Mouse (Mus musculus): Measurements from ENCODE around the gene Tuba1b. TPM values are rescaled to one million over a fixed set of nuclear protein-coding genes. Genes with fewer than 3 reads are reported as not detected.

Gene Tuba1b
- polyA plus RNA-seq, 1 experiment from 2014 or later = 903 TPM

DNA sequence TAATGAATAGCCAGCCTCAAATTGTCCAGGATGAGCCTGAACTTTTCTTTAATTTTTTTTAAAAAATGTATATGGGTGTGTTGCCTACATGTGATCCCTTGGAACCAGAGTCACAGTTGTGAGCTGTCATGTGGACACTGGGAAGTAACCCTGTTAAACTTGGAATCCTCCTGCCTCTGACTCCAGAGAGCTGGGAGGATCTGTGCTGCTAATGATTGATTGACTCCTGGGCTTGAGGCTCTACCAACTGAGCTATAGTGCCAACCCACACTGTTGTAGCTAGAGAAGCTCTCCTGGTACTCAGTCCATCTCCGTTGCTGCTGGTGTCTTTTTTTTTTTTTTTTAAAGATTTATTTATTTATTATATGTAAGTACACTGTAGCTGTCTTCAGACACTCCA, 50.3 kb downstream of the Tuba1b start:
- no peak overlapping the region for H3K4me3 ChIP-seq (replicated peaks; ENCODE audit: low read depth, low read length)
- 54% methylated on average over 1 of the region's 1 CpGs for WGBS
- no peaks in the 10 kb centered on the region for H3K36me3 ChIP-seq (ENCODE audit: insufficient read depth, low read length)
- no peak overlapping the region for H3K27ac ChIP-seq
- no peak overlapping the region for H3K4me2 ChIP-seq (ENCODE audit: low read length)
- H3K9ac ChIP-seq (ENCODE audit: low read depth, low read length) = no peak overlapping the region
- ATAC-seq (replicated peaks; ENCODE audit: low FRiP score, low read depth) (no peak), DNase-seq (ENCODE audit: low spot score) (no peak)
- H3K4me1 ChIP-seq (replicated peaks; ENCODE audit: insufficient read depth, low read length) = no peaks in the 10 kb centered on the region
- TF ChIP-seq CTCF (IDR thresholded peaks at IDR 0.05; ENCODE audit: low read depth) = no peak
- H3K27me3 ChIP-seq (ENCODE audit: insufficient read depth, low read length) = no peaks in the 10 kb centered on the region
- no peaks in the 10 kb centered on the region for H3K9me3 ChIP-seq (replicated peaks; ENCODE audit: low read length)

GRCm38 (mm10) chr15:98883661-98884060, 50.7 kb downstream of the Tuba1b start:
- DNase-seq (ENCODE audit: low spot score) (no peak), ATAC-seq (replicated peaks; ENCODE audit: low FRiP score, low read depth) (no peak)
- H3K4me1 ChIP-seq (replicated peaks; ENCODE audit: insufficient read depth, low read length) = no peaks in the 10 kb centered on the region
- no peak overlapping the region for H3K4me2 ChIP-seq (ENCODE audit: low read length)
- no peaks in the 10 kb centered on the region for H3K27me3 ChIP-seq (ENCODE audit: insufficient read depth, low read length)
- no peak overlapping the region for H3K4me3 ChIP-seq (replicated peaks; ENCODE audit: low read depth, low read length)
- H3K36me3 ChIP-seq (ENCODE audit: insufficient read depth, low read length) = no peaks in the 10 kb centered on the region
- H3K27ac ChIP-seq = no peak overlapping the region
- no peak for TF ChIP-seq CTCF (IDR thresholded peaks at IDR 0.05; ENCODE audit: low read depth)
- H3K9me3 ChIP-seq (replicated peaks; ENCODE audit: low read length) = no peaks in the 10 kb centered on the region
- no peak overlapping the region for H3K9ac ChIP-seq (ENCODE audit: low read depth, low read length)

DNA sequence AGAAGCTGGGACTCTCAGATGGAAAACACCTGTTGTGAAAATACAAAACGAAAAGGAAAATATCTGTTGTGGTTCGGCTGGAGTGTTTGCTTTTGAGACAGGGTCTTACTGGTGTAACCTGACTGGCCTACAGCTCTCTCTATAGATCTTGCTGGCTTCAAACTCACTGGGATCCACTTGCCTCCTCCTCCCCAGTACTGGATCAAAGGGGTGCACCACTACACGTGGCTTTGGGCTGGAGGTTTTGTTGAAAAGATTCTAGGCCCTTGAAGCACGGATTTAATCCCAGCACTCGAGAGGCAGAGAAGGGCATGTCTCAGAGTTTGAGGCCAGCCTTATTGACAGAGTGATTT, 52.7 kb downstream of the Tuba1b start:
- Histone ChIP-seq H3K4me1 (replicated peaks; ENCODE audit: insufficient read depth, low read length) (no peaks in the 10 kb centered on the region), H3K4me3 (replicated peaks; ENCODE audit: low read depth, low read length) (peak overlapping the region; percentile 52; the same call in 1 of the 2 replicates), H3K27ac (no peak overlapping the region), H3K4me2 (ENCODE audit: low read length) (peak overlapping the region; percentile 77), H3K27me3 (ENCODE audit: insufficient read depth, low read length) (no peaks in the 10 kb centered on the region), H3K36me3 (ENCODE audit: insufficient read depth, low read length) (no peaks in the 10 kb centered on the region), H3K9me3 (replicated peaks; ENCODE audit: low read length) (no peaks in the 10 kb centered on the region), H3K9ac (ENCODE audit: low read depth, low read length) (no peak overlapping the region)
- DNase-seq (ENCODE audit: low spot score) (no peak), ATAC-seq (replicated peaks; ENCODE audit: low FRiP score, low read depth) (no peak)
- TF ChIP-seq CTCF (IDR thresholded peaks at IDR 0.05; ENCODE audit: low read depth) = no peak
- 9% methylated on average over 5 of the region's 5 CpGs for WGBS

Other genes with a start within 250 kb of the Tuba1b start
- 0.74 and 0.75 TPM in 2 replicates for gene Ccdc65, start 226.4 kb downstream of the Tuba1b start, polyA plus RNA-seq (2015; fragmentation: Nextera tagmentation; extraction: Ambion mirVana)
- gene Fkbp11, start 206.4 kb downstream of the Tuba1b start, polyA plus RNA-seq (2015; fragmentation: Nextera tagmentation; extraction: Ambion mirVana) = 34.4 and 34.6 TPM in 2 replicates
- gene Arf3, start 171.4 kb downstream of the Tuba1b start, polyA plus RNA-seq (2015; fragmentation: Nextera tagmentation; extraction: Ambion mirVana) = 39.0 and 39.6 TPM in 2 replicates
- not detected in 2 replicates for gene Wnt10b, start 156.4 kb downstream of the Tuba1b start, polyA plus RNA-seq (2015; fragmentation: Nextera tagmentation; extraction: Ambion mirVana)
- gene Wnt1, start 144.7 kb downstream of the Tuba1b start, polyA plus RNA-seq (2015; fragmentation: Nextera tagmentation; extraction: Ambion mirVana) = not detected in 2 replicates
- gene Ddn, start 125.1 kb downstream of the Tuba1b start, polyA plus RNA-seq (2015; fragmentation: Nextera tagmentation; extraction: Ambion mirVana) = 4.4 and 6.1 TPM in 2 replicates
- 83.1 and 94.5 TPM in 2 replicates for gene Prkag1, start 103.0 kb downstream of the Tuba1b start, polyA plus RNA-seq (2015; fragmentation: Nextera tagmentation; extraction: Ambion mirVana)
- gene Kmt2d, start 63.4 kb downstream of the Tuba1b start, polyA plus RNA-seq (2015; fragmentation: Nextera tagmentation; extraction: Ambion mirVana) = 6.4 and 8.3 TPM in 2 replicates
- gene Rhebl1, start 40.0 kb downstream of the Tuba1b start, polyA plus RNA-seq (2015; fragmentation: Nextera tagmentation; extraction: Ambion mirVana) = 15.4 and 15.7 TPM in 2 replicates
- gene Dhh, start 36.0 kb downstream of the Tuba1b start, polyA plus RNA-seq (2015; fragmentation: Nextera tagmentation; extraction: Ambion mirVana) = 2.6 and 2.9 TPM in 2 replicates
- 11.6 and 13.0 TPM in 2 replicates for gene Lmbr1l, start 16.3 kb downstream of the Tuba1b start, polyA plus RNA-seq (2015; fragmentation: Nextera tagmentation; extraction: Ambion mirVana)
- not detected in 2 replicates for gene Gm49450, start 19.0 kb upstream of the Tuba1b start, polyA plus RNA-seq (2015; fragmentation: Nextera tagmentation; extraction: Ambion mirVana)
- gene Tuba1a, start 19.1 kb upstream of the Tuba1b start, polyA plus RNA-seq (2015; fragmentation: Nextera tagmentation; extraction: Ambion mirVana) = 460 and 537 TPM in 2 replicates
- 170 and 178 TPM in 2 replicates for gene Tuba1c, start 95.3 kb upstream of the Tuba1b start, polyA plus RNA-seq (2015; fragmentation: Nextera tagmentation; extraction: Ambion mirVana)
- gene Prph, start 120.6 kb upstream of the Tuba1b start, polyA plus RNA-seq (2015; fragmentation: Nextera tagmentation; extraction: Ambion mirVana) = 0.26 and 0.82 TPM in 2 replicates
- gene Troap, start 140.0 kb upstream of the Tuba1b start, polyA plus RNA-seq (2015; fragmentation: Nextera tagmentation; extraction: Ambion mirVana) = 11.4 and 11.5 TPM in 2 replicates
- gene C1ql4, start 153.3 kb upstream of the Tuba1b start, polyA plus RNA-seq (2015; fragmentation: Nextera tagmentation; extraction: Ambion mirVana) = 1.3 TPM in 2 replicates
- gene Dnajc22, start 158.6 kb upstream of the Tuba1b start, polyA plus RNA-seq (2015; fragmentation: Nextera tagmentation; extraction: Ambion mirVana) = 8.8 TPM in 2 replicates
- gene Spats2, start 191.4 kb upstream of the Tuba1b start, polyA plus RNA-seq (2015; fragmentation: Nextera tagmentation; extraction: Ambion mirVana) = 33.5 and 34.6 TPM in 2 replicates

All from kidney, postnatal 0 days (tissue).